Mouse (Mus musculus) brain, adult 10 weeks (tissue): ENCODE data around the gene Fignl1. TPM values are rescaled to one million over a fixed set of nuclear protein-coding genes. Genes with fewer than 3 reads are reported as not detected.

Experiments
- polyA plus RNA-seq: library from polyadenylated mRNA; stranded (reverse); fragments of 350-450 nt; fragmentation: Illumina TruSeq; extraction: RNeasy Lipid Tissue Mini Kit (QIAGEN cat#74804); gene quantifications from one replicate; pipeline ENCODE4 v1.2.3, GENCODE M21; 2015; ENCODE audit warnings: low read depth, low replicate concordance

The Fignl1 gene
- 0.91 TPM for polyA plus RNA-seq

GRCm38 (mm10) chr11:11808820-11809403 lies at the start of gene Fignl1:
TSS of gene Fignl1 (minus strand) at chr11:11808962.

Other genes with a start within 250 kb of the Fignl1 start
- gene 4930512M02Rik, start 181.1 kb downstream of the Fignl1 start, polyA plus RNA-seq, result not detected
- gene Ikzf1, start 124.0 kb downstream of the Fignl1 start, polyA plus RNA-seq, result 2.2 TPM
- 19.7 TPM for gene Ddc, start 89.2 kb upstream of the Fignl1 start, polyA plus RNA-seq
- gene Grb10, start 229.7 kb upstream of the Fignl1 start, polyA plus RNA-seq, result 29.5 TPM